Mouse (Mus musculus) forebrain, embryonic 16.5 days (tissue): Measurements from ENCODE around the gene Hnrnpm. TPM values are rescaled to one million over a fixed set of nuclear protein-coding genes. Genes with fewer than 3 reads are reported as not detected.

ENCODE experiments used
- ATAC-seq: fragments of 200-750 bp; cut with Nextera tagmentation; 2 replicates; pipeline ENCODE4 v1.8.0; 2017; ENCODE audit warnings: mild to moderate bottlenecking, moderate library complexity
- H3K27ac ChIP-seq: fragments of 300-500 bp; sonication (generic); 2 replicates; pipeline ENCODE4 v1.5.1; 2014; ENCODE audit warnings: low read length, control low read depth
- H3K27me3 ChIP-seq: fragments of 300-500 bp; sonication (generic); replicated peaks from 2 replicates; pipeline ENCODE4 v1.6.1; 2014; ENCODE audit warnings: low read length; ENCODE audit not compliant: control insufficient read depth, insufficient read depth
- H3K36me3 ChIP-seq: fragments of 300-500 bp; sonication (generic); 2 replicates; pipeline ENCODE4 v1.6.1; 2014; ENCODE audit not compliant: control insufficient read depth, insufficient read depth
- H3K4me1 ChIP-seq: fragments of 300-500 bp; sonication (generic); replicated peaks from 2 replicates; pipeline ENCODE4 v1.6.1; 2014; ENCODE audit warnings: low read length; ENCODE audit not compliant: control insufficient read depth, insufficient read depth
- H3K4me2 ChIP-seq: fragments of 300-500 bp; sonication (generic); 2 replicates; pipeline ENCODE4 v1.6.1; 2014; ENCODE audit warnings: mild to moderate bottlenecking, low read length, control low read depth
- H3K4me3 ChIP-seq: fragments of 300-500 bp; sonication (generic); replicated peaks from 2 replicates; pipeline ENCODE4 v1.5.1; 2014; ENCODE audit warnings: mild to moderate bottlenecking, low read length, control low read depth
- H3K9ac ChIP-seq: fragments of 300-500 bp; sonication (generic); replicated peaks from 2 replicates; pipeline ENCODE4 v1.6.1; 2014; ENCODE audit warnings: low read depth, low read length, control low read depth
- H3K9me3 ChIP-seq: fragments of 300-500 bp; sonication (generic); 2 replicates; pipeline ENCODE4 v1.6.1; 2016; ENCODE audit warnings: low read length; ENCODE audit not compliant: control insufficient read depth
- WGBS: fragments of 180-500 bp; shearing (Covaris S2); extraction: QIAGEN DNeasy Blood & Tissue Kit; methylation state at CpG from one replicate; pipeline ENCODE4 v1.1.7; 2014; 5-methylcytosine and 5-hydroxymethylcytosine counted together
- polyA plus RNA-seq: library from polyadenylated mRNA; unstranded; fragments of >200 nt; fragmentation: Nextera tagmentation; extraction: Ambion mirVana; gene quantifications from 2 replicates; pipeline ENCODE4 v1.2.1, GENCODE M21; 2015

Gene Hnrnpm
- polyA plus RNA-seq, 1 experiment from 2014 or later: 255 TPM

- Histone ChIP-seq H3K27me3 (no peaks in the 10 kb centered on the region), H3K36me3 (peaks cover 10% of the 10 kb centered on the region; the same call in 1 of the 2 replicates), H3K9ac (no peak overlapping the region), H3K9me3 (no peaks in the 10 kb centered on the region), H3K27ac (no peak overlapping the region), H3K4me1 (no peaks in the 10 kb centered on the region), H3K4me2 (no peak overlapping the region), H3K4me3 (no peak overlapping the region)
- WGBS: 72% methylated on average over 6 of the region's 6 CpGs
- ATAC-seq: no peak
These were observed 46.9 kb downstream of the Hnrnpm start for GRCm38 (mm10) chr17:33639743-33640142.

GRCm38 (mm10) chr17:33637516-33638276 is 49.0 kb downstream of the Hnrnpm start, which contains the start of gene Pram1:
Pram1 (plus strand) TSS chr17:33638056.
- Histone ChIP-seq H3K36me3 (peaks cover 3% of the 10 kb centered on the region; the same call in 1 of the 2 replicates), H3K4me3 (no peak within 1 kb of the TSS), H3K4me2 (no peak within 1 kb of the TSS), H3K4me1 (no peaks in the 10 kb centered on the region), H3K9ac (no peak within 1 kb of the TSS), H3K9me3 (no peaks in the 10 kb centered on the region), H3K27me3 (no peaks in the 10 kb centered on the region), H3K27ac (no peak within 1 kb of the TSS)
- ATAC-seq: no peak
- WGBS: 97% methylated on average over 4 of the region's 4 CpGs

- Histone ChIP-seq H3K4me1 (no peaks in the 10 kb centered on the region; the same call in 1 of the 2 replicates), H3K27ac (no peak overlapping the region), H3K4me3 (no peak overlapping the region), H3K4me2 (no peak overlapping the region), H3K36me3 (peaks cover 2% of the 10 kb centered on the region; the same call in 1 of the 2 replicates), H3K9me3 (no peaks in the 10 kb centered on the region), H3K27me3 (no peaks in the 10 kb centered on the region), H3K9ac (no peak overlapping the region)
- no peak for ATAC-seq
- WGBS: 75% methylated on average over 2 of the region's 2 CpGs
These were observed 49.6 kb downstream of the Hnrnpm start for GRCm38 (mm10) chr17:33637038-33637437.

DNA sequence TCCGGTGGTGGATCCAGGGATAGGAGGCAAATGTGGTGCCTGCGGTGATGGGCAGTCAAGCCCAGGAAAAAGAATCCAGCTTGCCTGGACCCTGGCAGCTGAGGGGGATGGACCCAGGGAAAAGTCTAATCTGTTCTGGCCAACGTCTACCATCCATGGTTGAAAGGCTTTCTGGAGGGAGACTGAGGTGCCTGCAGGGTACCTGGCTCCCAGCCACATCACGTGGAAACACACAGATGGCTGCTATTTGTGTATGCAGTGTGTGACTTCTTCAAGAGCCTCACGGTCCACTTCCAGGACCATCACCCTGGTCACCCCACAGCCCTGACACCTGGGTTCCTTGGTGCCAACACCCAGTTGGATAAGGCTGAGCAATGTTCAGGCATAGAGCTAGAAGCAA is 54.9 kb downstream of the Hnrnpm start:
- WGBS: 68% methylated on average over 5 of the region's 5 CpGs
- no peaks in the 10 kb centered on the region; the same call in 1 of the 2 replicates for H3K36me3 ChIP-seq
- no peak overlapping the region for H3K4me3 ChIP-seq
- no peaks in the 10 kb centered on the region for H3K9me3 ChIP-seq
- H3K27me3 ChIP-seq: no peaks in the 10 kb centered on the region
- no peak overlapping the region for H3K4me2 ChIP-seq
- ATAC-seq: no peak
- peaks cover 25% of the 10 kb centered on the region for H3K4me1 ChIP-seq
- H3K9ac ChIP-seq: no peak overlapping the region
- H3K27ac ChIP-seq: no peak overlapping the region

GRCm38 (mm10) chr17:33631236-33631635 is 55.4 kb downstream of the Hnrnpm start:
- Histone ChIP-seq H3K4me3 (no peak overlapping the region), H3K27me3 (no peaks in the 10 kb centered on the region), H3K27ac (no peak overlapping the region), H3K9ac (no peak overlapping the region), H3K36me3 (no peaks in the 10 kb centered on the region; the same call in 1 of the 2 replicates), H3K4me2 (no peak overlapping the region), H3K9me3 (no peaks in the 10 kb centered on the region), H3K4me1 (peaks cover 25% of the 10 kb centered on the region)
- ATAC-seq: no peak
- 96% methylated on average over 9 of the region's 9 CpGs for WGBS

GRCm38 (mm10) chr17:33630171-33630895 is 56.3 kb downstream of the Hnrnpm start:
- no peaks in the 10 kb centered on the region; the same call in 1 of the 2 replicates for H3K36me3 ChIP-seq
- H3K4me1 ChIP-seq: peaks cover 25% of the 10 kb centered on the region
- H3K27ac ChIP-seq: no peak overlapping the region
- WGBS: 85% methylated on average over 13 of the region's 13 CpGs
- no peak overlapping the region for H3K9ac ChIP-seq
- H3K4me2 ChIP-seq: no peak overlapping the region
- H3K9me3 ChIP-seq: no peaks in the 10 kb centered on the region
- ATAC-seq: no peak
- H3K4me3 ChIP-seq: no peak overlapping the region
- H3K27me3 ChIP-seq: no peaks in the 10 kb centered on the region

DNA sequence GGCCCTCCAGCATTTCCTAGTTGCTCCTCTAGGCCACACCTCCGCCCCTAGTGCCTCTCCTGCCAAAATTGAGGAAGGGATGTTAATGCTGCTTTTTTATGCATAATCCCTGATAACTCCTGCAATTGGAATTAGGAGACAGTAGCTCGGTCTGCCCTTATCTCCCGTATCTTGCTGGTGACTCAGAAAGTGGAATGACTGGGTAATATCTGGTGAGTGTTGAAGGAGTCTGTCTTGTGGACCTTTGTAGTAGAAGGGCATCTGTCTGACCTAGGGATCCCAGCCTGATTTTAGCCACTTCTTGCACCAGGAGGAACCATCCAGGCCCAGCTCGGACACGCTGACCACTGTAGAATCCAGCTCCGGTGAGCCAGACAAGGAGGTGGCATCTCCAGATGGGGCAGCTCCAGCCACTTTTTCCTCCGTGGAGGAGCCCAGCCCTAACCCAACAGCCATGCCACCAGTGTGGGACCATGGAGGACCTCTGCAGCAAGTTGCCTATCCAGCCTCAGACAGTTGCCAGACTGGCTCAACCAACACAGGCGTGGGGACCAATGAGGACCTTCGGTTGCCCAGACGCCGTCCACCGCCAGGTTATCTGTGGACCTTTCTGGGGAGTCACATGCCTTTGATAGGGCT is 57.1 kb downstream of the Hnrnpm start:
- ATAC-seq: no peak; the same call in 1 of the 2 replicates
- peak overlapping the region; percentile 94 for H3K9ac ChIP-seq
- H3K4me3 ChIP-seq: peak overlapping the region; percentile 76
- H3K36me3 ChIP-seq: no peaks in the 10 kb centered on the region; the same call in 1 of the 2 replicates
- WGBS: 73% methylated on average over 12 of the region's 12 CpGs
- peaks cover 25% of the 10 kb centered on the region for H3K4me1 ChIP-seq
- peak overlapping the region; percentile 74 for H3K4me2 ChIP-seq
- H3K9me3 ChIP-seq: no peaks in the 10 kb centered on the region
- H3K27ac ChIP-seq: peak overlapping the region; percentile 97
- H3K27me3 ChIP-seq: no peaks in the 10 kb centered on the region

DNA sequence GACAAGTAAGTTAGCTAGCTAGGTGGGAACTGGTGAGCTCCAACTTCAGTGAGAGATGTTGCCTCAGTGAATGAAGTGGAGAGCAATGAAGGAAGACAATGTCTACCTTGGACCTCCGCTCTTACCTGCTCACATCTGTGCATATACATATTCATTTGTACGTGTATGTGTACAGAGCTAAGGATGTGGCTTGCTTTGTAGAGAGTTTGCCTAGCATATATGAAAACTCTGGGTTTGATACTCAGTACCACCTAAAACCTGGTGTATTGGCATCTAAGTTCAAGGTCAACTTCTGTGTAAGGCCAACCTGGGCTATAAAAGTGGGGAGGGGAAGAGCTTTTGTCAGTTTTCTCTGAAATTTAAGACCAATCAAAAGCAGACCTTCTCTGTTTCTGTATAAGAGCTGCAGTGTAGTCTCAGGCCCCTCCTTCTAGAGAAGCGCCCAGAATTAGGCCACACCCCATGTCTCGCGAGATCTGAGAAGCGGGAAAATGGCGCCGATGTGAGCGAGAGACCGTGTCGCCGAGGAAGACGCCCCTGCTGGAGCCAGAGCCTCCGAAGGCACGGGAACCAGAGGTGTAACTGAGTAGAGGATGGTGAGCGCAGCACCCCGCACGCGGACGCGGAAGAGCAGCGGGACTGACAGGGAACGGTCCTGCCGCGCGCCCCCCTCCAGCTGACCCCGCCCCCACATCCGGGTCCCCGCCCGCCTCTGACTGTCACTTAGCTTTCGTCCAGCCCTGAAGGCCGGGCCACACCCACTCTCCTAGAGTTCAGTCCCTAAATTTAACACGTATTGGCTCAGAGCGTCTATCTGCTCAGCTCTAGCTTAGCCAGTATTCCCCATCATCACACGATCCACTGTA is 57.8 kb downstream of the Hnrnpm start, which contains the start of gene Zfp414:
Gene Zfp414, plus strand, starts transcription at position 470 of the 866 bp plus-strand sequence.
- no peaks in the 10 kb centered on the region for H3K9me3 ChIP-seq
- H3K9ac ChIP-seq: peak within 1 kb of the TSS; percentile 94
- no peaks in the 10 kb centered on the region for H3K36me3 ChIP-seq
- H3K4me1 ChIP-seq: peaks cover 25% of the 10 kb centered on the region
- H3K27me3 ChIP-seq: no peaks in the 10 kb centered on the region
- peak; percentile 95 for ATAC-seq
- peak within 1 kb of the TSS; percentile 97 for H3K27ac ChIP-seq
- 2% methylated on average over 32 of the region's 35 CpGs for WGBS
- H3K4me2 ChIP-seq: peak within 1 kb of the TSS; percentile 74
- peak within 1 kb of the TSS; percentile 76 for H3K4me3 ChIP-seq
